Mouse (Mus musculus) G1E (cell line): ENCODE results near the gene Dnm3.

Experiments used
- CTCF ChIP-seq: IDR thresholded peaks from 2 replicates; pipeline ENCODE4 v1.5.1; 2012; ENCODE audit warnings: low read depth, low read length, inconsistent platforms, mixed read lengths
- GATA1 ChIP-seq: IDR thresholded peaks from 2 replicates; pipeline ENCODE4 v1.6.1; 2012; ENCODE audit warnings: borderline replicate concordance, low read length, inconsistent platforms, mixed read lengths
- GATA2 ChIP-seq: IDR thresholded peaks from 2 replicates; pipeline ENCODE4 v1.6.1; 2012; ENCODE audit warnings: low read depth, low read length, inconsistent platforms, borderline replicate concordance
- TAL1 ChIP-seq: conservative IDR thresholded peaks from 2 replicates; pipeline ENCODE4 v1.6.1; 2012; ENCODE audit warnings: low read depth, low read length, inconsistent platforms, mixed read lengths

- TF ChIP-seq CTCF (no peak), GATA1 (no peak), GATA2 (no peak), TAL1 (no peak)
Measured at GRCm38 (mm10) chr1:162200446-162200845, 277.4 kb downstream of the Dnm3 start.
